Mouse (Mus musculus) megakaryocyte progenitor cell, adult 5-6 weeks (primary cell): ENCODE data around the gene Pnp. TPM values are rescaled to one million over a fixed set of nuclear protein-coding genes. Genes with fewer than 3 reads are reported as not detected.
A peak's percentile ranks its signal among the peaks of the same experiment; 100 is the strongest.
"Not testable (repeated sequence)": the region's sequence is repeated elsewhere in the genome, so short reads cannot be mapped to it uniquely, and the experiment has no call there.

Experiments used
- ATAC-seq: replicated peaks from 2 replicates; pipeline ENCODE4 v1.8.0; 2016; ENCODE audit warnings: mild to moderate bottlenecking, moderate TSS enrichment, inconsistent platforms; ENCODE audit not compliant: poor library complexity
- total RNA-seq, 2 experiments: library from RNA; stranded (forward) in 1 of 2; stranded (reverse) in 1 of 2; fragments of 157-497, 149-512 nt in 1 of 2; fragments of 200-1000 nt in 1 of 2; gene quantifications; 2 replicates each; pipeline versions ENCODE4 v1.2.3 to v1.2.4; 2015 to 2017

The Pnp gene
- total RNA-seq, 2 experiments from 2014 or later, result 203 to 388 TPM

GRCm38 (mm10) chr14:50973054-50973453, 42.2 kb downstream of the Pnp start:
- not testable (repeated sequence) for ATAC-seq

- ATAC-seq, result no peak
These were observed 42.8 kb downstream of the Pnp start for GRCm38 (mm10) chr14:50973700-50974099.

- no peak for ATAC-seq
These were observed 44.1 kb downstream of the Pnp start for GRCm38 (mm10) chr14:50975001-50975400.

GRCm38 (mm10) chr14:50976674-50977073, 45.8 kb downstream of the Pnp start:
- ATAC-seq, result no peak

GRCm38 (mm10) chr14:50978451-50978850, 47.6 kb downstream of the Pnp start:
- ATAC-seq, result peak; percentile 45

- no peak for ATAC-seq
These were observed 48.7 kb downstream of the Pnp start for GRCm38 (mm10) chr14:50979631-50980030.

- peak; percentile 79 for ATAC-seq
These were observed 50.3 kb downstream of the Pnp start for GRCm38 (mm10) chr14:50981207-50981606.

- ATAC-seq, result 0 out of 2 replicates have a peak, but pooled peaks have one; percentile 21
These were observed 51.0 kb downstream of the Pnp start for GRCm38 (mm10) chr14:50981837-50982236.

GRCm38 (mm10) chr14:50987668-50988067, 56.8 kb downstream of the Pnp start:
- no peak for ATAC-seq

- ATAC-seq, result peak; percentile 39; the same call in 1 of the 2 replicates
These were observed 60.2 kb downstream of the Pnp start for GRCm38 (mm10) chr14:50991037-50991436.

GRCm38 (mm10) chr14:50997088-50997487, 66.2 kb downstream of the Pnp start:
- ATAC-seq, result peak; percentile 93

GRCm38 (mm10) chr14:50997999-50998666, 67.3 kb downstream of the Pnp start:
- peak; percentile 63 for ATAC-seq

- no peak for ATAC-seq
These were observed 76.4 kb downstream of the Pnp start, which contains the start of gene Rnase10 for GRCm38 (mm10) chr14:51007152-51007801. TSS of gene Rnase10 (plus strand) at chr14:51007751.

- peak; percentile 89 for ATAC-seq
These were observed 77.2 kb downstream of the Pnp start for GRCm38 (mm10) chr14:51007914-51008713.

- ATAC-seq, result no peak
These were observed 77.9 kb downstream of the Pnp start for GRCm38 (mm10) chr14:51008781-51009180.

- peak; percentile 54 for ATAC-seq
These were observed 78.7 kb downstream of the Pnp start for GRCm38 (mm10) chr14:51009572-51009971.

- ATAC-seq, result not testable (repeated sequence)
These were observed 83.8 kb downstream of the Pnp start for GRCm38 (mm10) chr14:51014724-51015123.
